Mouse (Mus musculus): ENCODE measurements around the gene B3glct. TPM values are rescaled to one million over a fixed set of nuclear protein-coding genes. Genes with fewer than 3 reads are reported as not detected.

The B3glct gene
- 1 to 10 TPM; 3.0 to 3.7 TPM for total RNA-seq (2023)

DNA sequence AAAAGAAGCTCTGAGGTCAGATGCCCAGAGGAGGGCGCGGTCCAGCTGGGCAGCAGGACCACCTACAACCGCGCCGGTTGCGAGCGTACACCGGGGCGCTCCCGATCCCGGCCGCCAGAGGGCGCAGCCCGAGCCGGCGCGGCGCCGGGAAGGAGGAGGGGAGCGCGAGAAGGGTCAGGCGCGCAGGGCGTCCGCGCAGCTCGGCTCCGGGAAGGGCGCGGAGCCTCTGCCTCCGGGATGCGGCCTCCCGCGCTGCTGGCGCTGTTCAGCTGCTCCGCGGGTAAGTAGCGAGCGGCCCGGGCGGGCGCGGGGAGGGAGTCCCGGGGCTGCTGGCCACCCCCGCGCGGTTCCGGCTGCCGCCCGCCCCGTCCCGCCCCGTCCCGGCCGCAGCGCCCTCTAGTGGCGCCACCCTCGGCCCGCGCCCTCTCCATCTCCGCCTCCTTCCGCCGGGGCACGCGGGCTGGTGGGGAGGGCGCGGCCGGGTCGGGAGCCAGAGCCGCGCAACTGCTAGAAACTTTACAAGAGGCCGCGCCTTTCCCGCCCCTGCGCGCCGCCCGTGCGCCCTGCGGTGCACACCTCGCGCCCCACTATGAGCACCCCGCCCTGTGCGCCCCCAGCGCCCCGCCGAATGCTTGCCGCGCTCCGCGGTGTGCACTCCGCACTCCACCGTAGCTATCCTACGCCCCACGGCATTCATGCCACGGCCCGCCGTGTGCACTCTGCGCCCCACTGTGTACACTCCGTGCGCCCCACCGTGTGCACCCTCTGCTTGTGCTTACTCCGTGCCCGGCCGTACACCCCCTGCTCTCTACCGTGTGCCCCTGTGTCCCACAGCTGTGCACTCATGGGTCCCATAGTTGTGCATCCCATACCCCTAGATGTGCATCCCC is at the start of gene B3glct:
Gene B3glct (plus strand): TSS at position 131 of the 890 bp plus-strand sequence.

DNA sequence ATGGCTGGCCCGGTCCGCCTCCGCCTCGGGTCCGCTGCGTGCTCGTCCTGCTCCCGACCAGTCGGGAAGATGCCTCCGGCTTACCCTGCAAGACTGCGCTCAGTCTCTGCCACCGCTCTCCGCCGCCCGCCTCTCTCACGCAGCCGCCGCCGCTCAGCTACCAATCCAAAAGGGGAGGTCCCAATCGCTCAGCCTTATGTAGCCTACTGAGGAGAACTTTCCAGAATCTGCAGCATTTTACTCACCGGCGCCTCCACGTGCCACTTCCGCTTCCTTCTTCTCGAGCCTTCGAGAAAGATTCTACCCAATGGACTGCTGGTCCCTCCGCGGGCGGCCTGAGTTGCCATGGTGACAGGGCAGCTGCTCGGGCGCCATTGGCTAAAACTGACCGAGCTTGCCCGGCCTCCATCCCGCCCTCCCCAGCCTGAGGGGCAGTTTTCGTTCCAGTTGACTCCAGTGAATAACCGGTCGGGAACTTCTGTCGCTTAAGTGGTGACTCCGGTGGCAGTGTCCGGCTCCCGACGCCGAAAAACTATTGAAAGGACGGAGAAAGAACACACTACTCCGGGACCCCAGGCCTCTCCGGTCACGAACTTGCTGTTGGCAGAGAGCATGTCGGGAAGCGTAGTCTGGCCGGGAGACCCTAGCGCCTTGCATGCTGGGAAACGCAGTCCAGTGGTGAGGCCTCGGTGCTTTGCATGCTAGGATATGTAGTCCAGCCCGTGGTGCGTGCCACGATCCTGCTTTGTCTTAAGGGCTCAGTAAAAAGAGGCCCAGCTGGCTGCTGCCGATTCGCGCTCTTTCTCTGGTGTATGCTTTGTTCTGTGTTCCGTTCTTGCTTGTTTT is 41.7 kb upstream of the B3glct start, which contains the start of gene Hsph1:
Gene Hsph1 (minus strand): TSS at position 302 of the 846 bp plus-strand sequence.

Other genes starting within 250 kb of the B3glct start
- not detected for gene Tex26, start 238.6 kb upstream of the B3glct start, total RNA-seq (2023)
- not detected for gene Wdr95, start 149.6 kb upstream of the B3glct start, total RNA-seq (2023)
- gene Hsph1, start 41.9 kb upstream of the B3glct start, total RNA-seq (2023), result 10 to 100 TPM; 22.6 to 29.6 TPM

Data from neutrophil, adult 59 days (primary cell).